ENCODE assay signal across 27 mouse cellular contexts in genomic region chr3:124538260-124538659, GRCm38 (mm10). TPM values are rescaled to one million over a fixed set of nuclear protein-coding genes. Genes with fewer than 3 reads are reported as not detected.
"Had no signal": no experiment of that assay in that cellular context is flagged by ENCODE, and none has a peak within 500 bp of the region (broad histone marks: within the 10 kb centered on the region; RNA-seq: fewer than 3 reads in every experiment).

No protein-coding gene starts in this region.

- H3K27me3 ChIP-seq: limb, embryonic 13.5 days; liver, embryonic 13.5 days; midbrain, embryonic 12.5 days; midbrain, embryonic 15.5 days; neural tube, embryonic 13.5 days had no signal

- DNase-seq: kidney, adult 18-20 months; kidney, adult 9 months; kidney, postnatal 25 days; layer of hippocampus, adult 9-11 months; liver; liver, embryonic 13.5 days; lung, adult 2 months; lung, postnatal 14 days; lung, postnatal 4 days; right cerebral cortex, adult 18-20 months; right cerebral cortex, postnatal 14 days; right cerebral cortex, postnatal 4 days; thymus, adult 2 months; thymus, postnatal 14 days had no signal

- H3K27ac ChIP-seq: layer of hippocampus, adult 2 months; limb, embryonic 10.5 days; limb, embryonic 13.5 days; liver, embryonic 13.5 days; midbrain, embryonic 12.5 days; midbrain, embryonic 15.5 days; neural tube, embryonic 13.5 days; stomach, postnatal 0 days had no signal

- H3K9me3 ChIP-seq: limb, embryonic 10.5 days; limb, embryonic 13.5 days; liver, embryonic 13.5 days; midbrain, embryonic 12.5 days; midbrain, embryonic 15.5 days; neural tube, embryonic 13.5 days had no signal

- H3K9ac ChIP-seq: limb, embryonic 13.5 days; liver, embryonic 13.5 days; midbrain, embryonic 12.5 days; midbrain, embryonic 15.5 days; neural tube, embryonic 13.5 days had no signal

- H3K4me3 ChIP-seq: layer of hippocampus, adult 2 months; limb, embryonic 10.5 days; limb, embryonic 13.5 days; liver, embryonic 13.5 days; midbrain, embryonic 12.5 days; midbrain, embryonic 15.5 days; myocyte; neural tube, embryonic 13.5 days had no signal

- H3K36me3 ChIP-seq: limb, embryonic 10.5 days; limb, embryonic 13.5 days; liver, embryonic 13.5 days; midbrain, embryonic 12.5 days; midbrain, embryonic 15.5 days; neural tube, embryonic 13.5 days had no signal

- ATAC-seq: midbrain, embryonic 15.5 days had no signal

- H3K4me1 ChIP-seq: limb, embryonic 10.5 days; limb, embryonic 13.5 days; liver, embryonic 13.5 days; midbrain, embryonic 12.5 days; midbrain, embryonic 15.5 days; neural tube, embryonic 13.5 days had no signal

- H3K4me2 ChIP-seq: limb, embryonic 13.5 days; liver, embryonic 13.5 days; midbrain, embryonic 12.5 days; midbrain, embryonic 15.5 days; neural tube, embryonic 13.5 days had no signal

RNA-seq across cellular contexts. Expression of gene 1700003H04Rik, which starts 42.6 kb away (rescaled TPM):
- polyA plus RNA-seq: kidney, embryonic 16.5 days; large intestine, adult 2 months; limb, embryonic 10.5 days; limb, embryonic 13.5 days; liver, embryonic 13.5 days; liver, embryonic 16.5 days; lung, adult 2 months; lung, embryonic 16.5 days; midbrain, embryonic 12.5 days; midbrain, embryonic 15.5 days; myocyte; neural tube, embryonic 13.5 days; stomach, embryonic 14.5 days; stomach, postnatal 0 days; thymus, adult 2 months had no signal
